Mouse (Mus musculus) heart, embryonic 11.5 days (tissue): ENCODE results near the gene Ctcf. TPM values are rescaled to one million over a fixed set of nuclear protein-coding genes. Genes with fewer than 3 reads are reported as not detected.

Source experiments
- ATAC-seq: fragments of 200-750 bp; cut with Nextera tagmentation; replicated peaks from 2 replicates; pipeline ENCODE4 v1.8.0; 2017; ENCODE audit warnings: moderate library complexity; ENCODE audit not compliant: insufficient number of reproducible peaks, low FRiP score, low TSS enrichment
- H3K27ac ChIP-seq: fragments of 300-500 bp; sonication (generic); 2 replicates; pipeline ENCODE4 v1.5.1; 2014; ENCODE audit warnings: mild to moderate bottlenecking, low read depth, low read length
- H3K27me3 ChIP-seq: fragments of 300-500 bp; sonication (generic); 2 replicates; pipeline ENCODE4 v1.6.1; 2014; ENCODE audit warnings: mild to moderate bottlenecking, low read length, mixed read lengths; ENCODE audit not compliant: control insufficient read depth, insufficient read depth
- H3K36me3 ChIP-seq: fragments of 300-500 bp; sonication (generic); 2 replicates; pipeline ENCODE4 v1.6.1; 2014; ENCODE audit warnings: mild to moderate bottlenecking, low read length, moderate library complexity, mixed read lengths; ENCODE audit not compliant: control insufficient read depth, insufficient read depth
- H3K4me1 ChIP-seq: fragments of 300-500 bp; sonication (generic); 2 replicates; pipeline ENCODE4 v1.6.1; 2014; ENCODE audit warnings: low read length; ENCODE audit not compliant: control insufficient read depth, insufficient read depth
- H3K4me2 ChIP-seq: fragments of 300-500 bp; sonication (generic); 2 replicates; pipeline ENCODE4 v1.6.1; 2014; ENCODE audit warnings: mild to moderate bottlenecking, moderate library complexity
- H3K4me3 ChIP-seq: fragments of 300-500 bp; sonication (generic); 2 replicates; pipeline ENCODE4 v1.5.1; 2014; ENCODE audit warnings: low read depth, low read length
- H3K9ac ChIP-seq: fragments of 300-500 bp; sonication (generic); 2 replicates; pipeline ENCODE4 v1.6.1; 2014; ENCODE audit warnings: mild to moderate bottlenecking, low read depth, low read length, moderate library complexity
- H3K9me3 ChIP-seq: fragments of 300-500 bp; sonication (generic); replicated peaks from 2 replicates; pipeline ENCODE4 v1.6.1; 2016; ENCODE audit warnings: low read length; ENCODE audit not compliant: control insufficient read depth
- WGBS: fragments of 180-500 bp; shearing (Covaris S2); extraction: QIAGEN DNeasy Blood & Tissue Kit; methylation state at CpG from one replicate; pipeline ENCODE4 v1.1.7; 2014; ENCODE audit not compliant: insufficient replicate concordance; 5-methylcytosine and 5-hydroxymethylcytosine counted together
- polyA plus RNA-seq: library from polyadenylated mRNA; unstranded; fragments of >200 nt; fragmentation: Nextera tagmentation; extraction: Ambion mirVana; gene quantifications from 2 replicates; pipeline ENCODE4 v1.2.1, GENCODE M21; 2014

Ctcf gene
- polyA plus RNA-seq, 1 experiment from 2014 or later, result 66.3 TPM

DNA sequence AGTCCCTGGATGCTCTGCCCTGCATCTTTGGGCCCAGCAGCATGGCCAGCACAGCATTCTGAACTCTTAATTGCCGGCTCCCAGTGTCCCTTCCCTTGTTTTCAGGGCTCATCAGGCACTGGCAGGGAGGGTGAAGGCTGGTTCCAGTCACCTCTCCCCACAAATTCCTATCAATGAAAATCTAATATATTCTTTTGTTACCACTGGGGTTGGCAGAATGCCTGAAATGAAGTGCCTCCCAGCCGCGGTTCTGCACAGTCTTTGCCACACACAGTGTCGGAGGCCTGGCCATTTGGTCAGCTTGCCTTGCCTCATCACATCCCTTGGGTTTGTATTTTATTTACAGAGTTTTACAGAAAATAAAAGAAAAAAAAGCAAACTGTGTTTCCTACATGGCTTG lies 14.5 kb upstream of the Ctcf start:
- H3K4me1 ChIP-seq, result peaks cover 13% of the 10 kb centered on the region
- H3K27ac ChIP-seq, result no peak overlapping the region
- H3K4me2 ChIP-seq, result no peak overlapping the region
- H3K27me3 ChIP-seq, result no peaks in the 10 kb centered on the region
- peaks cover 24% of the 10 kb centered on the region for H3K36me3 ChIP-seq
- H3K9ac ChIP-seq, result no peak overlapping the region
- no peak overlapping the region for H3K4me3 ChIP-seq
- ATAC-seq, result no peak
- whole genome bisulfite sequencing, result 78% methylated on average over 4 of the region's 4 CpGs
- no peaks in the 10 kb centered on the region for H3K9me3 ChIP-seq

DNA sequence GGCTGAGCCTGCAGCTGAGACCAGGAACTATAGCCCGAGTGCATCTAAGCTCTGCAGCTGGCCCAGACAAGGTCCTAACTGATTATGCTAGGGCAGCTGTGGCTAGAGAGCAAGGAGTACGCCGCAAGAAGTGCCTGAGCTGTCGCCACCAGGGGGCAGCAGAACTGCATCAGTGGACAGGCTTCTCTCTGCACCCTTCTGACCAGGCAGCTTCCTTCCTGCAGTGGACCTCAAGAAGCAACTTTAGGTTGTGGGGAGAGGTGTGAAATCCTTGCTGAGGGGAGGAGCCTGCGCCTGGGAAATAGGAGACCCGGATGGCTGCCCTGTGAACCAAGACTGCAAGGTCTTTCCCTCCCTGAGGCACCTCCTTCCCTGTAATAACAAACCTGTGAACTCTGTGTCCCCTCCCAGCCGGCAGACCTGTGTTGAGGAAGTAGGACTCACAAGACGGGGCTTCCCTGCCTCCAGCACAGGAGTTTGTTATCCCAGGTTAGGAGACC lies 13.9 kb upstream of the Ctcf start:
- Histone ChIP-seq H3K4me2 (no peak overlapping the region), H3K9ac (no peak overlapping the region)

DNA sequence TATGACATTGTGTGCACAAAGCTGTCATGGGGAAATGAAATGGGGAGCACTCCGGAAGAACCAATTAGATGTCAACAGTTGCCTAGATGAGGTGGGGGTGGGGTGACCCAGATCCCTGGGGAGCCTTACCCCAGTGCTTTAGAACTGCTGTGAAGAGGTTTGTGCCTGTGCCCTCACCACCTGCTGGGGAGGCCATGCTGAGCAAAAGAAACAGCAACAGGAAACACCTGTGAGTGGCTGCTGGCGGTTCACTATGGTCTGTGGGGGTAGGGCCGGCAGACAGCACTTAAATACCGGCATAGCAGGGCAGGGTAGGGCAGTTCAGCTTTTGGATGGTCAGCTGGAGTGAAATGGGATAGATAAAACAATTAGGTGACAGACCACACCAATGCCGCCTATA lies 13.2 kb upstream of the Ctcf start:
- no peak for ATAC-seq
- H3K4me2 ChIP-seq, result no peak overlapping the region
- H3K27ac ChIP-seq, result 0 out of 2 replicates have a peak overlapping the region, but pooled peaks have one; percentile 16
- no peaks in the 10 kb centered on the region for H3K9me3 ChIP-seq
- H3K4me3 ChIP-seq, result no peak overlapping the region
- H3K36me3 ChIP-seq, result peaks cover 15% of the 10 kb centered on the region; the same call in 1 of the 2 replicates
- no peak overlapping the region for H3K9ac ChIP-seq
- peaks cover 13% of the 10 kb centered on the region for H3K4me1 ChIP-seq
- no peaks in the 10 kb centered on the region for H3K27me3 ChIP-seq
- WGBS, result 25% methylated on average over 5 of the region's 5 CpGs

More for the DNA sequence above, 13.9 kb upstream of the Ctcf start:
- Histone ChIP-seq H3K9me3 (no peaks in the 10 kb centered on the region), H3K4me3 (no peak overlapping the region), H3K27me3 (no peaks in the 10 kb centered on the region), H3K27ac (0 out of 2 replicates have a peak overlapping the region, but pooled peaks have one; percentile 16), H3K4me1 (peaks cover 13% of the 10 kb centered on the region), H3K36me3 (peaks cover 21% of the 10 kb centered on the region)
- peak; percentile 67 for ATAC-seq
- WGBS, result 8% methylated on average over 8 of the region's 8 CpGs

DNA sequence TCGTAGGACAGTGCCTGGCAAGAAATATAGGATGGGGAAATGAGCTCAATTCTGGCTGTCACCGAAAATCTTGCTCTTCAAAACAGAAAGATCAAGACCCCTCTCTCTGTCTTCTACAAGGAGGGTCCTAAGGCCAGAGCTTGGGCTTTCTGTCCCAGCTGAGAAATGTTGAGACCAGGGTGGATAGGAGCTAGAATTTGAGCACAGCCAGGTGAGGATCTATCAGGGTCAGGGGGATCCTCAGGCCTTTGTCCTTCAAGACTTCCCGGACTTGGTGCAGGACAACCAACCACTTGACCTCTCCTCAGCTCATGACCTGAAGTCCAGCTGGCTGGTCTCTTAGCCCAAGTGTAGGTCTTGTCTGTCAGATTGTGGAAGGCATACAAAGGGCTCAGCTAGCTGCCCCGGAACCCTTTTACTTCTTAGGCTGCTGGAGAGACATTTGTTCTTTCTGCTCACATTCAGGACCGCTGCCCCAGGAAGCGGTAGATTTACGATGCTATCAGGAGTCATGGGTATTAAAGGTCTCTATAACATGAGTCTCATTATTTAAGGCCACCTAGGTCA lies 12.6 kb upstream of the Ctcf start:
- no peak overlapping the region for H3K4me2 ChIP-seq
- H3K27me3 ChIP-seq, result no peaks in the 10 kb centered on the region
- H3K27ac ChIP-seq, result no peak overlapping the region
- no peaks in the 10 kb centered on the region for H3K9me3 ChIP-seq
- H3K4me1 ChIP-seq, result peaks cover 13% of the 10 kb centered on the region
- no peak overlapping the region for H3K4me3 ChIP-seq
- no peak overlapping the region for H3K9ac ChIP-seq
- WGBS, result 56% methylated on average over 7 of the region's 7 CpGs
- 0 out of 2 replicates have a peak, but pooled peaks cover 12% of the 10 kb centered on the region for H3K36me3 ChIP-seq
- no peak for ATAC-seq

DNA sequence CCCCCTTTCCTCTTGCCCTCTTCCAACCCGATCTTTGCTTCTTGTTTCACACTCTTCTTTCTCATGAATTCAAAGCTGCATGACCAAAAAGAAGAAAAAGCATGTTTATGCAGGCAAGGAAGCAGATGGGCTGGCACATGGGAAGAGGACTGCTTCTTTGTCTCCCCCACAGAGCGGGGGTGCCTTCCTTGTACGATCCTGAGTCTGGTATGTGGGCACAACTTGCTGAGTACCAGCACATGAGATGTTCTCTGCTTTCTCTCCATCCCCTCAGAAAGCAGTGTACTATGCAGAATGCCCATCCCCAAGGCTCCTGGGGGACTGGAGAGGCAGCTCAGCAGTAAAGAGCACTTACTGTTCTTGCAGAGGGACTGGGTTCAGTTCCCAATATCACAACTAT lies 12.0 kb upstream of the Ctcf start:
- H3K9me3 ChIP-seq, result no peaks in the 10 kb centered on the region
- no peak overlapping the region for H3K27ac ChIP-seq
- H3K36me3 ChIP-seq, result 0 out of 2 replicates have a peak, but pooled peaks cover 6% of the 10 kb centered on the region
- no peak overlapping the region for H3K4me2 ChIP-seq
- no peak overlapping the region for H3K9ac ChIP-seq
- H3K4me1 ChIP-seq, result peaks cover 13% of the 10 kb centered on the region
- WGBS, result 64% methylated on average over 3 of the region's 3 CpGs
- no peak for ATAC-seq
- no peaks in the 10 kb centered on the region for H3K27me3 ChIP-seq
- no peak overlapping the region for H3K4me3 ChIP-seq

DNA sequence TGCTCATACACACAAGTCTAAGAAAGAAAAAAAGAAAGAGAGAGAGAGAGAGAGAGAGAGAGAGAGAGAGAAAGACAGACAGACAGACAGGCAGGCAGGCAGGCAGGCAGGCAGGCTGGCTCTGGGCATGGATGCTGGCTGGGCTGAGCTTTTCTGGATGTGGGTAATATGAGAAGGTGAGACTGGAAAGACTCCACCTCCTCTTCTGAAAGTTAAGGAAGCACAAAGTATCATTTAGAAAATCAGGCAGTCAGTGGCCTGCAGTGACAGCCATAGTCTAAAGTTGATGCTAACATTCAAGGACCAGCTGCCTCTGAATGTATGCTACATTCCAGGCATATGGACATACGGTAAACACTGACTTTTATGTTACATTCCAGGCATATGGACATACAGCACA lies 11.5 kb upstream of the Ctcf start:
- H3K9me3 ChIP-seq, result no peaks in the 10 kb centered on the region
- 50% methylated on average over 1 of the region's 1 CpGs for WGBS
- H3K27me3 ChIP-seq, result no peaks in the 10 kb centered on the region
- H3K4me1 ChIP-seq, result peaks cover 13% of the 10 kb centered on the region
- no peak for ATAC-seq
- H3K4me3 ChIP-seq, result no peak overlapping the region
- no peak overlapping the region for H3K27ac ChIP-seq
- H3K4me2 ChIP-seq, result no peak overlapping the region
- no peak overlapping the region for H3K9ac ChIP-seq
- 0 out of 2 replicates have a peak, but pooled peaks cover 3% of the 10 kb centered on the region for H3K36me3 ChIP-seq

DNA sequence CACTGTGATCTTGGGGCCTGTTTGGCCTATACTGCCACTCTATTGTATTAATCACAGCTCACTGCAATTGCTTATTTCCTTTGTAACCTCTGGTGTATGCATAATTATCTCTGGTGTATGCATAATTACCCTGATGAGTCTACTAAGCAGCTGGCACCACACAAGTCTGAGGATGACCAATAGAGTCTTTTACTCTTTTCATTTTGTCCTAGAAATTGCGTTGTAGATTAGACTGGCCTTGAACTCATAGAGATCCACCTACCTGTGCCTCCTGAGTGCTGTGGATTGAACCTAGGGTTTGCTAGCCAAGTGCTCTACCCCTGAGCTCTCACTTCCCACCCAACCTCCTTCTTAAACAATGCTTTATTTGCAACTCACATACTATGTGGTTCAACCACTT lies 10.3 kb upstream of the Ctcf start:
- Histone ChIP-seq H3K36me3 (0 out of 2 replicates have a peak, but pooled peaks cover 3% of the 10 kb centered on the region), H3K9me3 (no peaks in the 10 kb centered on the region), H3K4me2 (no peak overlapping the region), H3K9ac (no peak overlapping the region), H3K27me3 (no peaks in the 10 kb centered on the region), H3K4me1 (peaks cover 13% of the 10 kb centered on the region), H3K27ac (no peak overlapping the region), H3K4me3 (no peak overlapping the region)
- 79% methylated on average over 1 of the region's 1 CpGs for WGBS
- ATAC-seq, result no peak

DNA sequence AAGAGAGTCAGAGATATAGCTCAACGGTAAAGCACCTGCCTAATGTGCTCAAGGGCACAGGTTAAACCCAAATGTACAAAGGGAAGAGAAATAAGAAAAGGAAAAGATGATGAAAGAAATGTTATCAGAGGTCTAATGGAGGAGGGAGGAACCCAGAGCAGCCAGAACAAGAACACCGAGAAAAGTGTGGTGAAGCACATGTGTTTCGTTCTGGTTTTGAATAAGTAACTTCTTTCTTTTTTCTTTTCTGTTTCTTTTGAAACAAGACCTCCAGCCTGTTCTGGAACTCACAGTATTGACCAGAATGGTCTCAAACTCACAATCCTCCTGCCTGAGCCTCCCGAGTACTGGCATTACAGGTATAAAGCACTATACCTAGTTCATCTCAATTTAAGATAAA lies 7.0 kb upstream of the Ctcf start:
- no peak overlapping the region for H3K27ac ChIP-seq
- no peaks in the 10 kb centered on the region for H3K9me3 ChIP-seq
- H3K9ac ChIP-seq, result no peak overlapping the region
- no peak for ATAC-seq
- no peak overlapping the region for H3K4me2 ChIP-seq
- H3K27me3 ChIP-seq, result no peaks in the 10 kb centered on the region
- H3K4me3 ChIP-seq, result no peak overlapping the region
- no peaks in the 10 kb centered on the region for H3K4me1 ChIP-seq
- 89% methylated on average over 4 of the region's 4 CpGs for WGBS
- H3K36me3 ChIP-seq, result no peaks in the 10 kb centered on the region
